Mouse (Mus musculus) heart, embryonic 16.5 days (tissue): ENCODE results near the gene Cdc40. TPM values are rescaled to one million over a fixed set of nuclear protein-coding genes. Genes with fewer than 3 reads are reported as not detected.

Experiments used
- ATAC-seq: fragments of 200-750 bp; cut with Nextera tagmentation; replicated peaks from 2 replicates; pipeline ENCODE4 v1.8.0; 2017; ENCODE audit warnings: moderate number of reproducible peaks; ENCODE audit not compliant: insufficient read depth, low FRiP score; ENCODE audit errors: extremely low read depth
- H3K27ac ChIP-seq: fragments of 300-500 bp; sonication (generic); 2 replicates; pipeline ENCODE4 v1.5.1; 2014; ENCODE audit warnings: mild to moderate bottlenecking, low read length, control low read depth, moderate library complexity
- H3K27me3 ChIP-seq: fragments of 300-500 bp; sonication (generic); 2 replicates; pipeline ENCODE4 v1.6.1; 2014; ENCODE audit warnings: low read length, mixed read lengths; ENCODE audit not compliant: control insufficient read depth, insufficient read depth
- H3K36me3 ChIP-seq: fragments of 300-500 bp; sonication (generic); 2 replicates; pipeline ENCODE4 v1.6.1; 2014; ENCODE audit not compliant: control insufficient read depth, insufficient read depth
- H3K4me1 ChIP-seq: fragments of 300-500 bp; sonication (generic); 2 replicates; pipeline ENCODE4 v1.6.1; 2014; ENCODE audit warnings: low read length, mixed read lengths; ENCODE audit not compliant: control insufficient read depth, insufficient read depth
- H3K4me2 ChIP-seq: fragments of 300-500 bp; sonication (generic); 2 replicates; pipeline ENCODE4 v1.6.1; 2014; ENCODE audit warnings: low read depth, mild to moderate bottlenecking, control low read depth, low read length
- H3K4me3 ChIP-seq: fragments of 300-500 bp; sonication (generic); 2 replicates; pipeline ENCODE4 v1.5.1; 2014; ENCODE audit warnings: mild to moderate bottlenecking, control low read depth, low read length
- H3K9ac ChIP-seq: fragments of 300-500 bp; sonication (generic); 2 replicates; pipeline ENCODE4 v1.6.1; 2014; ENCODE audit warnings: low read length, control low read depth
- H3K9me3 ChIP-seq: fragments of 300-500 bp; sonication (generic); replicated peaks from 2 replicates; pipeline ENCODE4 v1.6.1; 2016; ENCODE audit warnings: low read length; ENCODE audit not compliant: control insufficient read depth
- WGBS: fragments of 180-500 bp; shearing (Covaris S2); extraction: QIAGEN DNeasy Blood & Tissue Kit; methylation state at CpG from one replicate; pipeline ENCODE4 v1.1.7; 2014; 5-methylcytosine and 5-hydroxymethylcytosine counted together
- polyA plus RNA-seq: library from polyadenylated mRNA; unstranded; fragments of >200 nt; fragmentation: Nextera tagmentation; extraction: Ambion mirVana; gene quantifications from 2 replicates; pipeline ENCODE4 v1.2.1, GENCODE M21; 2015

Cdc40 gene
- polyA plus RNA-seq, 1 experiment from 2014 or later: 26.7 TPM

DNA sequence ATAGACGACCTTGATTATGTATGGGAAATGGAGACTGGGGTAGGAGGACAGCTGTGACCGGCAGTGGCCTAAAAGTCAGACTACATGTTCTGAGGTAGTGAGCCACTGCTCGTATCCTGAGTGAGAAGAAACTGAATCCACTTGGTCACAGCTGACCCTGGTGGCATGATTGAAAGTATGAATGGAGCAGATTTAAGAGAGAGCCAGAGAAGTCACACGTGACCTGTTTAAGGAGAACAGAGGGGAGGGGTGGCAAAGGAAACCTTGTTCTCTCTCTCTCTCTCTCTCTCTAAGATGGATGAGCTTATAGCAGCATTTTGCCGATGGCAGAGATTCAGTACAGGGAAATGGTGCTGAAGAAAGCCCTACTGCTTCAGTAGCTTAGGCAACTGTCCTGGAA, 13.5 kb upstream of the Cdc40 start:
- WGBS: 67% methylated on average over 5 of the region's 5 CpGs
- Histone ChIP-seq H3K4me2 (no peak overlapping the region), H3K9ac (no peak overlapping the region), H3K27me3 (no peaks in the 10 kb centered on the region), H3K9me3 (no peaks in the 10 kb centered on the region), H3K4me3 (no peak overlapping the region), H3K27ac (no peak overlapping the region), H3K4me1 (no peaks in the 10 kb centered on the region), H3K36me3 (no peaks in the 10 kb centered on the region)
- no peak for ATAC-seq

DNA sequence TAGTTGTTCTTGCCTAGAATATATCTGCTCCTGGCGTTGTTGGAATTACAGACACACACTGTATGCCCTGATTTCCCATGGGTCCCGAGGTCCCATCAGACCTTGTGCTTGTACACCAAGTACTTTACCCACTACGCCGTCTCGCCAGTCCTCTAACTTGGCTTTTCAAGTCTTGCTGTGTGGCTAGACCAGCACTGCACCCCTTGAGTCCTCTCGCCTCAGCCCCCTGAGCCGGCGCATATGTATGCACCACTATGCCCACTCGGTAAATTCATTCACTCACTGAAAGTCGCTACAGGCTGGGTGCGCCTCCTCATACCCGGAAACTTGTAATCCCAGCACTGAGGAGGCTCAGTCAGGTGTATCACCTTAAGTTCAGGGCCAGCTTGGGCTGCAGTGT, 12.7 kb upstream of the Cdc40 start:
- no peaks in the 10 kb centered on the region for H3K9me3 ChIP-seq
- H3K9ac ChIP-seq: no peak overlapping the region
- 93% methylated on average over 12 of the region's 12 CpGs for WGBS
- no peaks in the 10 kb centered on the region for H3K4me1 ChIP-seq
- no peak for ATAC-seq
- no peaks in the 10 kb centered on the region for H3K27me3 ChIP-seq
- H3K4me2 ChIP-seq: no peak overlapping the region
- H3K27ac ChIP-seq: no peak overlapping the region
- H3K36me3 ChIP-seq: no peaks in the 10 kb centered on the region
- no peak overlapping the region for H3K4me3 ChIP-seq

DNA sequence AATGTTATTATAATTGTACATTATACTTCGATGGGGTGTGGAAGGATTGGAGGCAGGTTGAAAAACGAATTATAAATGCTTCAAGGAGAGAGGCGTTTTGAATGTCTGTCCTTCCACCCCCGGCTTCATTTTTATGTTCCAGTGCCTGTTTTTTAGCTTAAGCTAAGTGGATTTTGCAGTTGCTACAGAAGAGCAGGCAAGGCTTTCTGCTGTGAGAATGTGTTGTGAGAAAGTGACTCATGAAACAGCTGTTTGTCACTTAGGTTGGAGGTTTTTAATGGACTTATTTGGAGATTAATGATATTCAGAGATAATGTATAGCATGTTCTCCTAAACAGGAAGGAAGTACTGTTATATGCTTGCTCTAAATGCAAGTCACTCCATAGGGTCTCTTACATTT, 6.0 kb upstream of the Cdc40 start:
- no peaks in the 10 kb centered on the region for H3K9me3 ChIP-seq
- H3K27me3 ChIP-seq: no peaks in the 10 kb centered on the region
- H3K4me1 ChIP-seq: no peaks in the 10 kb centered on the region
- H3K9ac ChIP-seq: no peak overlapping the region
- no peaks in the 10 kb centered on the region for H3K36me3 ChIP-seq
- no peak overlapping the region for H3K4me3 ChIP-seq
- no peak overlapping the region for H3K4me2 ChIP-seq
- 80% methylated on average over 4 of the region's 4 CpGs for WGBS
- no peak overlapping the region for H3K27ac ChIP-seq
- no peak for ATAC-seq

DNA sequence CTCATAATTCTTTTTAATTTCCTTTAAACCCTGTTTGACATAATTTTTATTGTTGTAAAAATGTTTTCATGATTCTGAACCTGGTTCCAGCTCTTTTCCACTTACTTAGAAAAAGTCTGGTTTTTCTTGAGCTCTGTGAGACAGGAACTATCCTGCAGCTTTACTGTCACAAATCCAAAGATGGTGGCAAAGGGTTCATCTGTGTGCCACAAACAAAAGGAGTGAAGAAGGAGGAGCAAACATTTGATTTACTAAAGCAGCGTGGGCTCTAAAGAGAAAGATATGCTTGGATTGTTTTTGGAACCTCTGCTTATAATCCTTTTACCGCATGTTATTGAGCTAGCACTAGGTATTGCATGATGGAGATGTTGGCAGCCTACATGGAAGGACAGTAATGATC, 4.2 kb upstream of the Cdc40 start:
- H3K36me3 ChIP-seq: no peaks in the 10 kb centered on the region
- no peak overlapping the region for H3K27ac ChIP-seq
- no peak overlapping the region for H3K9ac ChIP-seq
- no peaks in the 10 kb centered on the region for H3K27me3 ChIP-seq
- H3K4me3 ChIP-seq: no peak overlapping the region
- 84% methylated on average over 2 of the region's 2 CpGs for WGBS
- no peak overlapping the region for H3K4me2 ChIP-seq
- ATAC-seq: no peak
- H3K4me1 ChIP-seq: no peaks in the 10 kb centered on the region
- H3K9me3 ChIP-seq: no peaks in the 10 kb centered on the region

DNA sequence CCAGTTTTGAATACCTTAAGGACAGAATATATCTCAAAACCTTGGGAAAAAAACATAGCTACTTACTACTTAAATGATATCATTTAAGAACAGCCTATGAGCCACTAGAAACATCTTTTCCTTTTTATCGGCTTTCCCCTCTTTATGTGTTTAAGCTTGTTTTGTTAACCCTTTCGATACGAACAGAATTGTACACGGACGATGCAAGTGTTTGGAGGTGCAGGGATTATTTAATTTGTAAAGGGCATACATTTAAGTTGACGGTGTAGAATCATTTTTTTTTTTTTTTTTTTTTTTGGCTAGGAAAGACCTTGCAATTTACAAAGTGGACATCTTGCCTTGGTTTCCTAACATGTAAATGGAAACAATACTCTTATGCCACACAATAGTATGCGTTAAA, 2.3 kb upstream of the Cdc40 start:
- H3K27me3 ChIP-seq: no peaks in the 10 kb centered on the region
- WGBS: 83% methylated on average over 7 of the region's 7 CpGs
- no peak overlapping the region for H3K9ac ChIP-seq
- no peak for ATAC-seq
- no peak overlapping the region for H3K27ac ChIP-seq
- no peaks in the 10 kb centered on the region for H3K9me3 ChIP-seq
- H3K4me2 ChIP-seq: no peak overlapping the region
- H3K4me3 ChIP-seq: no peak overlapping the region
- peaks cover 14% of the 10 kb centered on the region for H3K4me1 ChIP-seq
- no peaks in the 10 kb centered on the region for H3K36me3 ChIP-seq

DNA sequence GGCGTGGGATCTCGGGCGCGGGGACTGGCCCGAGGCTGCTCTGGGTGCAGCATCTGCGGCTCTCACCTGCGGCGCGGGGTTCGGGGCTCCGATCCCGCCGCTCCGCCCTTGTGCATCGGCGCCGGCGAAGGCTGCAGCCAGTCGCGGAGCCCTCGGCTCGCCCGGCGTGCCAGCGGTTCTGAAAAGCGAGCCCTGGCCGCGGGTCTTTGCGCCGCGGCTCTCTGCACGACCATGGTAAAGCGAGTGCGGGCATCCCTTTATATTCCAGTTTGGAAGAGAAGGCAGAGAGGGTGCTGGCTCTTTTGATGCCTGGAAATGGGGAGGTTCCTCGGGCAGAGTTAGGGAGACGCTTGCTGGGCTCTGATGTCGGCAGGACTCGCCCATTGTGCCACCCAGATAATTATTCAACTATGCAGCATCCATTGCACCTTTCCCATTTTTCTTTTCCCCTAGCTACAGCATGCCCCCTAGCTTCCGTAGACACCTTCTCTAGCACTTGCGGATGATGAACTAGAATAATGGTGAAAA, 1.2 kb upstream of the Cdc40 start:
- Histone ChIP-seq H3K9me3 (no peaks in the 10 kb centered on the region), H3K9ac (peak overlapping the region; percentile 84), H3K4me3 (peak overlapping the region; percentile 74), H3K27me3 (no peaks in the 10 kb centered on the region), H3K27ac (peak overlapping the region; percentile 88), H3K36me3 (no peaks in the 10 kb centered on the region; the same call in 1 of the 2 replicates), H3K4me2 (peak overlapping the region; percentile 92), H3K4me1 (peaks cover 22% of the 10 kb centered on the region)
- 0% methylated on average over 36 of the region's 40 CpGs for WGBS
- no peak for ATAC-seq

DNA sequence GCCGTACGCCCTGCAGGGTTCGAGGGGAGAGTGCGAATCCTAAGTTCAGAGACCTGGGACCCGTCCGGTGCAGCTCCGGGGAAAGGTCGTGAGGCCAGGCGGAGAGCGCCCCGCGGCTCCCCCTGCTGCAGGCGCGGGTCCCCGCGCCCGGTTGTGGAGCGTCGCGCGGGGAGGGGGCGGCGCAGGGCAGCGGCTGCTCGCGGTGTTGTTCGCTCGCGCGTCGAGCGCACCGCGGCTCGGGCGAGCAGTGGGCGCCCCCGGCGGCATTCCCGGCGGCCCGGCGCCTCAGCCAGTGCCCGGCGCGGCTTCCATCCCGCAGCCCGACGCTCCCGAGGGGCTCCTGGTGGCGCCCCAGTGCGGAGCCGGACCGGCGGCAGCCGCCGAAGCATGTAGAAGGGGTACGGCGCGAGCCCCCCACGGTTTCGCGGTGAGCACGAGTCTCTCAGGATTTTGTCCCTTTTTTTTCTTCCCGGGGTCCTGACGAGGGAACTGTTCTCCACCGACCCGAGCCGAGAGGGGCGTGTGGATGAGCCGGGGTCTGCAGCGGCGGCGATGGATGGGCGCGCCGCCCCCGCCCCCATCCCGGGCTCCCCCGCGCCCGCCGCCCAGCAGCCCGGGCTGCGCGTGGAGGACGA, 650 bp upstream of the Cdc40 start:
- Histone ChIP-seq H3K4me3 (peak overlapping the region; percentile 74), H3K27ac (peak overlapping the region; percentile 88), H3K36me3 (no peaks in the 10 kb centered on the region; the same call in 1 of the 2 replicates), H3K4me2 (peak overlapping the region; percentile 92), H3K9ac (peak overlapping the region; percentile 84), H3K27me3 (no peaks in the 10 kb centered on the region), H3K9me3 (no peaks in the 10 kb centered on the region), H3K4me1 (peaks cover 25% of the 10 kb centered on the region)
- WGBS: under 1% methylated on average over 78 of the region's 87 CpGs
- peak; percentile 82 for ATAC-seq

DNA sequence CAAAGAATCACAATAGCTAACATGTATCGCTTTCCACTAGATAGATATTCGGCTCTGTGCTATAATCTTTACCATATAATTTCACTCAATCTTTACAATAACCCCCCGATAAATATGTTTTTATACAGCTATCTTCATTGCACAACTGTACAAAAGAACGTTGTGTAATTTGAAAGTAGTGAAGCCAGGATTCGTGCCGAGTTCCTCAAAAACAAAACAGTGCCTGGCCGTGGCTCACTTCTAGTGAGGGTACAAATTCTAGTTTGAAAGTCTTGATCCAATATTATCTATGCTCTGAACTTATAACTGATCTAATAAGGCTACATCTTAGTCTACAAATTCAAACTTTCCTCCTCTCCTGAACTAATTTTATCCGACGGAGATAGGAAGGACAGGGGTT, 778 bp downstream of the Cdc40 start:
- WGBS: 10% methylated on average over 9 of the region's 9 CpGs
- peak overlapping the region; percentile 79 for H3K27ac ChIP-seq
- H3K4me3 ChIP-seq: peak overlapping the region; percentile 74
- peaks cover 29% of the 10 kb centered on the region for H3K4me1 ChIP-seq
- no peaks in the 10 kb centered on the region for H3K9me3 ChIP-seq
- H3K36me3 ChIP-seq: no peaks in the 10 kb centered on the region; the same call in none of the 2 replicates
- ATAC-seq: no peak
- no peaks in the 10 kb centered on the region for H3K27me3 ChIP-seq
- H3K4me2 ChIP-seq: peak overlapping the region; percentile 71
- peak overlapping the region; percentile 84 for H3K9ac ChIP-seq

DNA sequence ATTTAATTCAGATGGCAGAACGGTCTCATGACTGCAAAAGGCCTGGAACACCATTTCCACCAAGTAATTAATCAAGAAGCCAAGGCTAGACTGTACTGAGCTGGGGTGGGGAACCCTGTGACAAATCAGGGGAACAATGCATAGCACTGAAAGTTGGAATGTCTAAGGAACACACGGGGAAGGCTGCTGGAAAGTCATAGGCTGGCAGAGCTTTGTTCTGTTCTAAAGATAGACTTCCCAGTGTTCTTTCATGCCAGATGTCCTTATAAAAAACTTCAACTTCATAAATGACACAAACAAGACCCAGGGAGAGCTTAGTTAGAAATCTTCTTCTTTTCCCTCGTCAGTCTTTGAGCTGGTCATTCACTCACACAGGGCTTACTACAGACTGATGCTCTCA, 1.9 kb downstream of the Cdc40 start:
- Histone ChIP-seq H3K27me3 (no peaks in the 10 kb centered on the region), H3K4me3 (peak overlapping the region; percentile 74; the same call in 1 of the 2 replicates), H3K9ac (no peak overlapping the region), H3K36me3 (no peaks in the 10 kb centered on the region; the same call in none of the 2 replicates), H3K4me2 (peak overlapping the region; percentile 71), H3K9me3 (no peaks in the 10 kb centered on the region), H3K27ac (peak overlapping the region; percentile 78), H3K4me1 (peaks cover 29% of the 10 kb centered on the region)
- no peak for ATAC-seq
- WGBS: 52% methylated on average over 3 of the region's 3 CpGs
